Mouse (Mus musculus): Measurements from ENCODE around the gene Olfr480. TPM values are rescaled to one million over a fixed set of nuclear protein-coding genes. Genes with fewer than 3 reads are reported as not detected.

Olfr480 gene
- total RNA-seq (2021) = not detected
- long read RNA-seq, experiment 1 = 0 reads
- long read RNA-seq, experiment 2 = 0 reads

GRCm38 (mm10) chr7:108067246-108067645 lies at the start of gene Olfr480:
TSS of gene Olfr480 (minus strand) at chr7:108067346.
- DNase-seq (ENCODE audit: low spot score in 2 of 2) = no peak

DNA sequence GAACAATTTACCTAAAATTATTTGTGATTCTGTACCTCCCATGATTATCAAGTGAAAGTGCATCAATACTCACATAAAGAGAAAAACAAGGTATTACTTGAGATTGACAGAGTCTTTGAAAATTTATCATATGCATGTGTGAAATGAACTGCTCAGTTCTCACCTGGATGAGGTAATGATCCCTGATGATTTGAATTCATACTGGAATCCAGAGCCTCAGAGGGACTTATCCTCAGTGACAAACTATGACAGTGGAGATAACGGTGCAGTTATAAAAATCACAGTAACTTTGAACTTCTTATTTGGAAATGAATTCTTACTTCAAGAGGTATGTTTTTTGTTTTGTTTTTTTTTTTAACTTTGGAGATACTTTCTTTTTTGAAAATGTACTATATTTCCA lies 33.4 kb upstream of the Olfr480 start, which contains the start of gene Olfr483:
TSS of gene Olfr483 (plus strand) at position 301 of the 400 bp plus-strand sequence.
- no peak for DNase-seq (ENCODE audit: low spot score in 2 of 2)

GRCm38 (mm10) chr7:108097486-108097885 lies 30.3 kb upstream of the Olfr480 start, which contains the start of gene Olfr482:
TSS of gene Olfr482 (minus strand) at chr7:108097586.
- DNase-seq (ENCODE audit: low spot score in 2 of 2) = no peak

GRCm38 (mm10) chr7:108079555-108079954 lies 12.4 kb upstream of the Olfr480 start, which contains the start of gene Olfr481:
TSS of gene Olfr481 (plus strand) at chr7:108079855.
- DNase-seq (ENCODE audit: low spot score in 2 of 2) = no peak

DNA sequence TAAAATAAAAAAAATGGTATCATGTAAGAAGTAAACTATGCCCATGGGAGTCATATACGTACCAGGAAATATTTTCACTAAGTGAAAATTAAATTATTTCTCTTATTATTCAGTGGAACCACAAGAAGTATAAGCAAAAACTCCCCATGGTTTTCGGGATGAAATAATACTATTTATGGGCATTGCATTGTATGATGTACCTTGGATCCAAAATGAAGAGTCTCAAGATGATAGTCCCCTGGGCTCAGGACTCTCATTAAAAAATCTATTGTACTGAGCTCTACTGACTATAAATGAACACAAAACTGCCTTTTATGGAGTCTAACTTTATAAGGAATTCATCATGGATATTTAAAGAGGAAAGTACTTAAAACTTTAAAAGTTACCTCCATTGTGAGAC lies 16.8 kb downstream of the Olfr480 start, which contains the start of gene Olfr479:
TSS of gene Olfr479 (plus strand) at position 301 of the 400 bp plus-strand sequence.
- DNase-seq (ENCODE audit: low spot score in 2 of 2) = no peak

GRCm38 (mm10) chr7:108033889-108034288 lies 33.3 kb downstream of the Olfr480 start, which contains the start of gene Olfr478:
TSS of gene Olfr478 (minus strand) at chr7:108033989.
- no peak for DNase-seq (ENCODE audit: low spot score in 2 of 2)

Other genes with a start within 250 kb of the Olfr480 start
- not detected for gene Olfr469, start 241.8 kb downstream of the Olfr480 start, total RNA-seq (2021)
- gene Olfr470, start 219.9 kb downstream of the Olfr480 start, total RNA-seq (2021) = not detected
- not detected for gene Olfr472, start 169.4 kb downstream of the Olfr480 start, total RNA-seq (2021)
- not detected for gene Olfr473, start 136.9 kb downstream of the Olfr480 start, total RNA-seq (2021)
- not detected for gene Olfr474, start 112.7 kb downstream of the Olfr480 start, total RNA-seq (2021)
- not detected for gene Olfr476, start 102.5 kb downstream of the Olfr480 start, total RNA-seq (2021)
- not detected for gene Olfr477, start 80.7 kb downstream of the Olfr480 start, total RNA-seq (2021)
- gene Olfr478, start 33.4 kb downstream of the Olfr480 start, total RNA-seq (2021) = not detected
- not detected for gene Olfr479, start 16.7 kb downstream of the Olfr480 start, total RNA-seq (2021)
- not detected for gene Olfr481, start 12.5 kb upstream of the Olfr480 start, total RNA-seq (2021)
- under 1 TPM; 0.62 to 0.74 TPM for gene Olfr482, start 30.2 kb upstream of the Olfr480 start, total RNA-seq (2021)
- not detected for gene Olfr483, start 33.5 kb upstream of the Olfr480 start, total RNA-seq (2021)
- gene Olfr484, start 60.1 kb upstream of the Olfr480 start, total RNA-seq (2021) = not detected
- gene Olfr485, start 92.5 kb upstream of the Olfr480 start, total RNA-seq (2021) = not detected
- gene Olfr486, start 105.4 kb upstream of the Olfr480 start, total RNA-seq (2021) = not detected
- gene Olfr487, start 147.3 kb upstream of the Olfr480 start, total RNA-seq (2021) = not detected
- not detected for gene Olfr488, start 191.0 kb upstream of the Olfr480 start, total RNA-seq (2021)
- gene Olfr490, start 221.6 kb upstream of the Olfr480 start, total RNA-seq (2021) = not detected
- gene Olfr491, start 246.1 kb upstream of the Olfr480 start, total RNA-seq (2021) = not detected

All from gastrocnemius, postnatal 4 days (tissue).